Mouse (Mus musculus) left cerebral cortex, adult 11 months (tissue): ENCODE data around the gene Neurl4.
A peak's percentile ranks its signal among the peaks of the same experiment; 100 is the strongest.

Experiments
- DNase-seq: peaks from one replicate; pipeline ENCODE4 v3.0.0; 2022; ENCODE audit warnings: low spot score

Gene Neurl4

DNA sequence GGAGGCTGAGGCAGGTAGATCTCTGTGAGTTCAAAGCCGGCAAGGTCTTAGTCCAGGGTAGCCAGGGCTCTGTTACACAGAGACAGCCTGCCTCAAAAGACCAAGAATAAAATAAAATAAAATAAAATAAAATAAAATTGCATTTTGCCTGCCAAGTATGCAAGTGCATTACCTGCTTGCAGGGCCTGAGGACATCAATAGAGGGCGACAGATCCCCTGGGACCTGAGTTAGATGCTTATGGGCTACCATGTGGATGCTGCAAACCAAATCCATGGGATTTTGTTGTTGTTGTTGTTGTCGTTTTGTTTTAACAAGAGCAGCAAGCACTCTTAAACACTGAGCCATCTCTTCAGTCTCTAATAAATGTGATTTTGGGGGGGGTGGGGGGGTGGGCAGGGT is 31.4 kb downstream of the Neurl4 start:
- DNase-seq, result no peak

DNA sequence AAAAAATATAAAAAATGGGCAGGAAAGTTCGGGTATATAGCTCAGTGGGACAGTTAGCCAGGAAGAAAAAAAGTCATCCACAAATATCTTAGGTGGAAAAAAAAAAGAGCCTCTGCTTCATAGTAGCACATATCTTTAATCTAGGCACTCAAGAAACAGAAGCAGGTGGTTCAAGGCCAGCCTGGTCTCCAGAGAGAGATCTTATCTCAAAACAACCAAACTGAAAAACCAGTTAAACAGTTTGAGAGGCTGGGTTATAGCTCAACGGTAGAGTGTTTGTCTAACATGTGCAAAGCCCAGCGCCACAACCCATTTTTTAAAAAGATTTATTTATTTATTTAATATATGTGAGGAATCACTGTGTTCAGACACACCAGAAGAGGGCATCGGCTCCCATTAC is 32.2 kb downstream of the Neurl4 start:
- no peak for DNase-seq

DNA sequence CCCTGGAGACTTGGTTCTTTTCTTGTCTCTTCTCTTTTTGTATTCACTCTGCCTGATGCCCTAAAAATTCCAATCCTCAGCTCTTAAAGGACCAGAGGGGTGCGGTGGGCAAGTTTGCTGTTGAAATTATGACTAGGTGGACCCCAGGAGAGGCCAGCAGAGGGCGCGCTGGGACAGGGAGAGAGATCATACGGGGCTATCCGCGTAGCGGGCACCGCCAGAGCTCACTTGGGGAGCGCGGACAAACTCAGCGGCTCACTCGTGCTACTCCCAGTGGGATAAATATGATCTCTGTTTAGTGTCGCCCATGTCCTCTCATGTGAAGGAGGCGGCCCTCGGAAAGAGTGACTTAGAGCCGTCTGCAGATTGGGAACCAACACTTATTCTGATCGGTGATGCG is 33.3 kb downstream of the Neurl4 start:
- no peak for DNase-seq

DNA sequence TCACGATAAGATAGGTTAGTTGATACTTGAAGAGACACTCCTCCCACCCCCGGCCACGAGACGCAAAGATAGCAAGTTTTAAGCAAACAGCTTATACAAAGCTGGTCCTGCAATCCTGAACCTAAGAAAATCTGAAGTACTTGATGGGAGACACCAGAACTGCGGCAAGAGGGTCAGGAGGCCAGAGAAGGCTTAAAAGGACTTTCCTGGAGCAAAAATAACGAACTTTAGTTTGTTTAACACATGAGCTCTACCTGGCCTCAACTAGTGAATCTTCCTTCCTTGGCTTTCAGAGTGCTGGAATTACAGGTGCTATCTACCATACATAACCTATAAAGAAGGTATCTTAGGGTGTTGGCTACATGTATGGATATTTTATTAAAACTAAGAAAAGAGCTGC is 33.8 kb downstream of the Neurl4 start:
- no peak for DNase-seq

DNA sequence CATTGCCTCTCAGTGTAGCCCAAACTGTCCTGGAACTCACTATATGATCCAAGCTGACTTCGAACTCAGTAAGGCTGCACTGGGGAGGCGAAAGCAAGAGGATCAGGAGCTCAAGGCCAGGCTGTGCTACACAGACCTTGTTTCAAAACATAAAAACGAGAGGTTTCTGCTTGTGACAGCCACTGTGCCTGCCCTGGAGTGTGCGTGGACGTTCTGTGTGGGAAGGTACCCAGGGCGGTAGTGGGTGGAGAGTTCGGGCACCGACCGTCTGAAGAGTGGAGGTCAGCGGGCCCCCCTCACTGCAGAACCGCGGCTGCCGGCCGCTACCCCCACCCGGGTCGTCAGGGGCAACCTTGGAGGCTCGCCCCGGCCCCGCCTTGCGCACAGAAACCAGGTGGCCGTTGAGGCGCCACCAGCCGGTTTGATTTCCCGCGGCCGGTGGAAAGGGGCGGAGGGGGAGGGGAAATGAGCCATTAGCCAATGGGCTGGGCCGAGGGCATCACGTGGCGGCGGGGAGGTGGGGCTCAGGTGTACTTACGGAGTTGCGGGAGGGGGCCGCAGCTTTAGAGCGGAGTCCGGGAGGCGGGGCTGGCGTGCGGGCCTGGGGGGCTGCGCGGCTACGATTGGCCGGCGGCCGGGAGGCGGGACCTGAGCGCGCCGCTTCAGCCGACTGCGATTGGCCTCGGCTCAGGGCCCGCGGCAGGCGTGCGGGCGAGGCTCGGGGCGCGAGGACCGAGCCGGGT is 34.4 kb downstream of the Neurl4 start, which contains the start of gene Ybx2:
Ybx2 (plus strand) TSS at position 660 of the 743 bp plus-strand sequence.
- DNase-seq, result peak; percentile 73

DNA sequence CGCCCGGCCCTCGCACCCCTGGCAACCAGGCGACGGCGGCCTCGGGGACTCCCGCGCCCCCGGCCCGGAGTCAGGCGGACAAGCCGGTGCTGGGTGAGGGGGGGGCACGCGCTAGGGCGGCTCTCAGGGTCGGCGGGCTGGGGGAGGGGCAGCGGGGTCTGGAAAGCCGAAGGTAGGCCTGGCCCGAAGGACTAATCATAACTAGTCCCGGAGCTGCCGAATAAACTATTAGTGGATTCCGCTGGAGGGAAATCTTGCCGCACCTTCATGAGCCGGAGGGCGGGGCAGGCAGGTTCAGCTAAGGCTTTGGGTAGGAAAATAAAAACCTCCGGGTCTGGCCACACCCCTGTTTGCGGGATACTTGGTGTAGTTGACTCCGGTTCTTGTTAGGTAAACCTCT is 35.3 kb downstream of the Neurl4 start:
- DNase-seq, result no peak

DNA sequence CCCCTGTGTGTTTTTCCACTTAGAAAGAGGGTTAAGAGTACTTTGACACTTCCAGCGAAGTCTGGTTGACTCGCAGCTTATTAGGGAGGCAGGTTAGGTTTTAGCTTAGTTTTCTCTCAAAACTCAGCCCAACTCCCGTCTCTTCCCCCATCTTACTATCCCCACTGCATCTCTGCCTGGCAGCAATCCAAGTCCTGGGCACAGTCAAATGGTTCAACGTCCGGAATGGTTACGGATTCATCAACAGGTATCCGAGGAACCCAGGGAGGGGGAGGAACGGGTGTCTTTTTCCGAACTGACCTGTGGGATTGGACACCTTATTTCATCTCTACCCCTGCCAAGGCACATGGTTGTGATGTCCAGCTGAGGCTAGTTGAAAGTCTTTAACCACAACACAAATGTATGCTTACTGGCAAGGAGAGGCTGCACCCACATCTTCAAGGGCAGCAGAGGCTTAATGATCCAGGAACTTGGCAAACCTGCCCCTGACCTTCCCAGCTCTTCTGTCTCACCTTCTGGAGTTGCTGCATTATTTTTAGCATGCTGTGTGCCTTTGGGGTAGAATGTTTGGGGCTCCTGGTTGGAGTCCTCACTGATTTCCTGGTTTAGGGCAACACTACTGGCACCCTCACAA is 36.0 kb downstream of the Neurl4 start:
- DNase-seq, result no peak

DNA sequence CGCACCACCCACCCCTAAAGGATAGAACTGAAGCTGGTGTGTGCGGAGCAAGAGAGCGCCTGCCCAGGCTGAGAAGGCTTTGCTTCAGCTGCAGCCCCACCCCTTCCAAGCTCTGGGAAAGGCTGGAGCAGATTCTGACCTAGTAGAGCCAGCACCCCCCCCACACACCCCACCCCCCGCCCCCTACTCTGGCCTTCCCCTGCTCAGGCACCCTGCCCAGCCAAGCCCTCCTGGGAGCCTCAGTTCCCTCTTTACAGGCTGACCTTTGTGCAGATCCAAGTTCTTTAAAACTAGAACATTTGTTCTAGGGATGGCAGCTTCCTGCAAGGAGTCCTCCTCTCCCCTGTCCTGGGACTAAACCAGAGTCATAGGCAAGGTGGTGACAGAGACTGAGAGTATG is 36.5 kb downstream of the Neurl4 start:
- no peak for DNase-seq

DNA sequence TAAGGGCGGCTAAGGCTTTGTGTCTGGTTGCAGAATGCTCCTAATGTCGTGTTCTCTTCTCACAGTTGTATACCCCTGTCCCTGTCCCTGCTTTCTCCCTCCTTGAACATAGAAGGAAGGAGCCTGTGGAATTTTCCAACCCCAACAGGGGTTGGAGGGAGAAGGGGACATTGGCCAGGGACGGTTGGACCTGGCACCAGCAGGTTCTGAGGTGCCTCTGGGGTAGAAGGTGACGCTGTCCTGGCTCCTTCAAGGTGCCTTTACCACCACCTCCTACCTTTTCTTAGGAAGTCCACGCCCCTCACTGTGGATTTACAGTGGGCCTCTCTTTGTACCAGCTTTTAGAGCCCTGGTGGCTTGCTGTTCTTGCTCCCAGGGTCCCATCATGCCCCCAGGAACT is 37.0 kb downstream of the Neurl4 start:
- no peak for DNase-seq

DNA sequence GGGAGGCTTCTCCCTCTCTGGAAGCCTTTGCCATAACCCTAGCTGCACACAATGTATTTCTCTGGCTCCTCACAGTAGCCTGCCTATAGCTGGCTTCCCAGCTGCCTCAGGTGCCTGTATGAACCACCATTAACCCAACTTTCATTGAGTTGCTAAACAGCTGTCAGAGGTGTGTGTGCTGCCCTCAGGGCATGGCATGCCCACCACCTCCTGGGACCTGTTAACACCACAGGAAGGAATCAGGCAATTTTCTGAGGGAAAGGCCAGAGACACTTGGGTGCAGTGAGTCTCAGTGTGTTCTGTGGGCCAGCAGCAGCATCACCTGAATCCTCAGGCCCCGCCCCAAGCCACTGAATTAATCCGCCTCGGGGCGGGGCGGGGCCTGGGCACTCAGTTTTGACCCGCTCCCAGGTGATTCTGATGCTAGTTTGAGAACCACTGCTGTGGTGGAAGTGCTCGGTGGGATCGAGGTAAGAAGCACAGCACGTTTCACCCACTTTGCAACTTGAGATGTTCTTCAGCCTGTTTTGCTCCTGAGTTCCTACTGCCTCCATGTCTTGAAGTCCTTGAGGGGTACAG is 37.6 kb downstream of the Neurl4 start:
- DNase-seq, result no peak

DNA sequence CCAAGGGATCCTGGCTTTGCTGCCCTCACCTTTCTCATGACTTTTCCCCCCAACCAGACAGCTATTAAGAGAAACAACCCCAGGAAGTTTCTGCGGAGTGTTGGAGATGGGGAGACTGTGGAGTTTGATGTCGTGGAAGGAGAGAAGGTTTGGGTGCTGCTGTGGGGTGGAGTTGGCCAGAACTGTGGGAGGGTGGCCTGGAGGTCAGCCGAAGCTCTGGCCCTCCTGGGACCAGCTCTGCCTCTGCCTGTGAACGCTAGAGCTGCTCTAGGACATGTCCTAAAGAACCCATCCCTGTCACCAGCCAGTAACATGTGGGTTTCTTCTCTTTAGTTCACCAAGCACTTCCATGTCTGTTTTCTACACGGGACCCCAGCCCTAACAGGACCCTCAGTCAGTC is 38.3 kb downstream of the Neurl4 start:
- no peak for DNase-seq

DNA sequence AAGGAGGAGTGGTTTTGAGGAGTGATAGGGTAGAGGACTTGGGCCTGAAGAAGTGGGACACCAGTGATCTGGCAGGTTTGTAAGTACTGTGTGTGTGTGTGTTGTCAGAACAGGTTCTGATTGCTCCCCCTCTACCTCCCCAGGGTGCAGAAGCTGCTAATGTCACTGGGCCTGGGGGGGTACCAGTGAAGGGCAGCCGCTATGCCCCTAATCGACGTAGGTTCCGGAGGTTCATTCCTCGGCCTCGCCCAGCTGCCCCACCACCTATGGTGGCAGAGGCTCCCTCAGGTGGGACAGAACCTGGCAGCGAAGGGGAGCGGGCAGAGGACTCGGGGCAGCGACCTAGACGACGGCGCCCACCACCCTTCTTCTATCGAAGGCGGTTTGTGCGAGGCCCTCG is 38.9 kb downstream of the Neurl4 start:
- no peak for DNase-seq

DNA sequence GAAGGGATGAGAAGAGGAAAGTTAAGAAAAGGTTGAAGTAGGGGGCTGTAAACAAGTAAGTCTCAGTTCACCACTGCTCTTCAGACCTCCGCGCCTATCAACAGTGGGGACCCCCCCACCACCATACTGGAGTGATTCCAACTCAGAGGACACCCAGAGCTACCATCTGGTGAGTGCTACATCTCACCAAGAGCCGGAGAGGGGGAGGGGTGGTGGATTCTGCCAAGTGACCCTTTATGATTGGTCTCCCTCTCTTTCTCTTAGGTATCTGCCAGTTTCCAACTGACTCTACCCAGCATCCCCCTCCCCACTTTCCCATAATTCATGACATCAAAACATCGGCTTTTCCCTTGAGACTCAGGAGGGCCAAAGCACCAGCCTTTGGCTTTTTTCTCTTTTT is 40.1 kb downstream of the Neurl4 start:
- no peak for DNase-seq

DNA sequence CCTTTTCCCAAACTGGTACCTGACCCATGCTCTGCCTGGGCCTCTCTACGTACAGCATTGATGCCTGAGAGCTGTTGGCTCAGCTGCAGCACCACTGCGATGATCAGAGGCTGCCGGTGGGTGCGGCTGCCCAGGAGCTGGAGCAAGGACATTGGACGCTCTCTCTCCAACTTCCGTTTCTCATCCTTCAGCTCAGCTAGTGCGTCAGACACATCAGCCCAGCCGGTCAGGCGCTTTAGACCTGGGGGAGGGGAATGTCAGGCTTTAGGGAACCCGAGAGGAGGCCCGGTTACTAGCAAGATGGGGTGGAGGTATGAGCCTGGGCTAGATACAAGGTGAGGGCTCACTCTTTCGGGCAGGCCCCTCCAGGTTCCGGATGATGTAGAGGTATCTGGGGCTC is 44.3 kb downstream of the Neurl4 start:
- no peak for DNase-seq

DNA sequence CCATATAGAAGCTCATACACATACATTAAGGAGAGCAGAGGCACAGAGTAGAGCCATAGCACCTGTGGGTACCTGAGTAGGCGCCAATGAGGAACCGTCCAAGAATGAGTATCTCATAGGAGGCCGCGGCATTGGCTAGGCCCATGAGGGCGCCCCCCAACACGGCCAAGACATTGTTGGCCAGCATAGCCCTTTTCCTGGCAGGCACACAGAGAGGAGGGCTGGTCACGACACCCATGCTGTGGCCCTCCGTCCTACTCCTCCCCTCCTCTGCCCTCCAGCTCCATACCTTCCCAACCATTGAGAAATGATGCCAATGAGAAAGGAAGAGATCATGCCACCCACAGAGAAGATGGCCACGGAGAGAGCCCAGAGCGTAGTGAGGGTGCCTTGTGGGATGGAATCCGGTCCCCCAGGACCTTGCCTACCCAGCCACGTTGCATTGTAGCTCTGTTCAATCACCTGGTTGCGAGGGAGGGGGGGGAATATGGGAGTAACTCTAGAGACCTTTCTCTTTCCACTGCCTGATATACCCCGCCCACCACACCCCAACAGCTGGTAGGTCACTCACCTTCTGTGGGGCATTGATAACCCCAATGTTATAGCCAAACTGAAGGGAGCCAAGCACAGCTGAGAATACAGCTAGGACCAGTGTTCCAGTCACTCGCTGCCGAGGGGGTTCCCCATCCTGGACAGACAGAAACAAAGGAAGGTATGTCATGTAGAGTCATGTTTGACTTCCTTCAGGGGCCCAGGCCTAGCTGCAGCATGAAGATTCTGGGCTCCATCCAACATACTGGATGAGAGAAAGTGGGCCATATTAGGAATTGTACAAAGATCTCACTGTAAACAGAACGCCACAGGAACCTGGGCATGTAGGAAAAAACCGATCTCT is 45.4 kb downstream of the Neurl4 start:
- DNase-seq, result no peak

DNA sequence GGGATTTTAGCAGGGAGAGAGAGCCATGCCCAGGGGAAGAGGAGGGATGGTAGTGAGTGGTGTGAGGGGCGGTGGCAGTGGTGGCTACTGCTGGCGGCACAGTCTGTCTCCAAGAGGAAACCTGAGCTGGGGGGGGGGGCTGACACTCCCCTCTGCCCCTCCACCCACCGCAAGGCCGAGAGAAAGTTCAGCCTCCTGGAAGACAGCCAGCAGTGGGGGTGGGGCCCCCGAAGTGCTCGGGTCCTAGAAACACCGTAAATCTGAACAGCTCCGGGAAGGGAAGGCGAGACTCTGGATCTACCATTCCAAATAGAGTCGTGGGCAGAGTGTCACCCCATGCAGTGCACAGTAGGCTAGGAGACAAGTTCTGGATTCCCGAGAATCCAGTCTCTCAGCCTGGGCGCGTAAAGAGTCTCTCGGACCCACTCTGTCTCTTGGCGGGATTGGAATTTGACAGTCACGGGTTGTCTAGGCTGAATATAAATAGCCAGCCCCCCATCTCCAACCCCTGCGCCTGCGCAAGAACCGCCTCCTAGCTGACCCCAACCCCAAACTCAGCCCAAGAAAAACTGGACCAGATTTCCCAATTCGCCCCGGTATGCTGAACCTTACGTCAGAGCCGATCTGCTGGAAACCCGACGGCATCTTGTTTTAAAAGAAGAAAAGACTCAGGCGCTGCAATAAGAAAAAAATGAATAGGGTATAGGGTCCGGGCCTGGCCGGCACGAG is 46.6 kb downstream of the Neurl4 start:
- DNase-seq, result no peak

DNA sequence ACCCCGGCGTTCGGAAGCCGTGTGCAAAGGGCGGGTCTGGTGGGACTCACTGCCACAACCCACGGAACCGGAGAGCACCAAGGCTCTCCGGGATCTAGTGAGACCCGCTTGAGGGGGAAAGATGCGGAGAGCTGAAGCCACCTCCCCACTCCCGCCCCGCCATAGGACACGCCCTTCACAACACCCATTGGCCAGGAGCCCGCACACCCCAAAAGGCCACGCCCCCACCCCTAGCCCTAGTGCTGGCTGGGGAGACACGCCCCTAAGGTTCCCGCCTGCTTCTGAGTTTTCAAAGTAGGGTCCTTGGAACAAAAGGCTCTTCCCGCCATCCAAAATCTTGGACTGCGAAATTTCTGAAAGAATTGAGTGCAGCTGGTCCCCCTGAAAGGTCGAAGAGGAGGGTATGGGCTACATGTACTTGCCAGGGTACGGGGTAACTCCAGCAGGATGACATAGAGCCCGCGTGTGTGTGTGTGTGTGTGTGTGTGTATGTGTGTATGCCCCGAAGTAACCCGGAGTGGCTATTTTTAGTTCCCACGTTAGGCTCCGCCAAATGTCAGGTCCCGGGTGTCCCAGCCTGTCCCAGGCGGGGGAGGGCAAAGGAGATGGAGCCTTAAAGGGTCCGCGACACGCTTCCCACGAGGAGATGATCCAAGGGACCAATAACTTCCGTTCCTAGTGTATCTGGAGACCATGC is 47.3 kb downstream of the Neurl4 start, which contains the start of gene Slc2a4:
Slc2a4 (minus strand) TSS at position 123 of the 697 bp plus-strand sequence.
- DNase-seq, result no peak

DNA sequence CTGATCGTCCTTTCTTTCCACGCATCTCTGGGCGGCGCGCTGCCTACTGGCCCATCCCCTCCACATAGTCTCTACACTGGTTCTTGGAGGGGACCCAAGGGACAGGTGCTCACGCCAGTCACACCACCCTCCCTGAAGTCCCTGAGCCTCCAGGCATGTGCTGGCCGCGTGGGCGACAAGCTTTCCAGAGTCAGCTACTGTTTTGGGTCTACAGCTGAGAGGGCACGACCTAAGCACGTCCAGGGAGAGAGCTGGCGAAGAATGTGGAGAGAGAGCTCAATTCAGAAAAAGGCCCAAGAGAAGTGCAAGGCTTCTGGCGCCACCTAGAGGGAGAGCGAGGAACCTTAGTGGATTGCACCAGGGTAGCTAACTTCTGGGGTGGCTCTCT is 47.9 kb downstream of the Neurl4 start:
- peak; percentile 58 for DNase-seq

DNA sequence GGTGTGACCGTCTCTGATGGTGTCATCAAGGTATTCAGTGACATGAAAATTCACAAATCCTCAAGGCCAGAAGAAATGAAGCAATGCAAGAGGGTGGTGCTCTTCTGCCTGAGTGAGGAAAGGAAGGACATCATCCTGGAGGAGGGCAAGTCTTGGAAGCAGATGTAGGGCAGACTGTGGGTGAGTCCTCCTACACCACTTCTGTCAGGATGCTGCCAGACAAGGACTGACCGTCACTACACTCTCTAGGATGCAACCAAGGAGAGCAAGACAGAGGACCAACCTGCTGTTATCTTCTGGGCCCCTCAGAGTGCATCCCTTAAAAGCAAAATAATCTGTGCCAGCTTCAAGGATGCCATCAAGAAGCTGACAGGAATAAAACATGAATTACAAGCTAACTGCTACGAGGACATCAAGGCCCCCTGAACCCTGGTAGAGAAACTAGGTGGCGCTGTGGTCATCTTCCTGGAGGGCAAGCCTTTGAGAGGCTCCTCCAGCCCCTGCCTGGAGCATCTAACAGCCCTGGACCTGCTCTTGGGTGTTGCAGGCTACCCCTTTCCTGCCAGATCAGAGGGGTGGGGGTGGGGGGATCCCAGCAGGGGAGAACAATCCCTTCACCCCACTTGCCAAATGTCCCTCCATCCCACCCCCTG is 50.1 kb downstream of the Neurl4 start:
- DNase-seq, result no peak

DNA sequence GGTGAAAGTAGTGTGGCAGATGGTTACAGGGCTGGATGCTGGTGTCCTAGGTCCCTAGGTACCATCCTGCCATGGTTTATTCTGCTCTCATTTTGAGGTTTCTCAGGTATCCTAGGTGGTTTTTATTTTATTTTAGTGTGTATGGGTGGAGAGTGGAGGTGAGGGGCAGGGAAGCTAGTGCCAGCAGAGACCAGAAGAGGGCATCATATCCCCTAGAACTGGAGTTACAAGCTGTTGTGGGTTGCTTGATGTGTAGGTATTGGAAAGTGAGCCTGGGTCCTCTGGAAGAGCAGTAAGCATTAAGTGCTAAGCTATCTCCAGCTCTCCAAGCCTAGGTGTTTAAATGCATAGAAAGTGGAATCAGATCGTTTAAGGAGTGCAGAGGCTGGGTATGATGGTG is 51.4 kb downstream of the Neurl4 start:
- DNase-seq, result no peak
